Comparison of ENCODE assay signal across 20 mouse cellular contexts in the genomic region with DNA sequence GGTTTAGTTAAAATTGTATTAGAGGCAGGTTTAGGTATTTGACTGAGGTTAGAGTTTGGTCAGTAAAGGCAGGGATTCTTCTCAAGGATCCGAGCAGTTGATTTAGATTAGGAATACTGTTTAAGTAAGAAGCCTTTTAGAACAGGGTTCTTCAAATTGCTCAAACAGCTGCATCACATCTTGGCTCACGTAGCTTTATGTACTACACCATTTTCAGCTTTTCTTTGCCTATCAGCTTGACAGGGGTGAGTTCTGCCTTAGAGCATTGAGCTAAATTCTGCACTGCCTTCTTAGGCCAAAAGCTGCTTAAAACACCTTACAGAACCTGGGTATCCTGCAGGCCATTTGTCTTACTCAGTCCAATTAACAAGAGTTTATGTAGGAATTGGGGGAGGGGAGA.
DNase-seq lines count a peak whose midpoint lies in the region; ATAC-seq and TF ChIP-seq lines count a peak whose summit lies in the region.
"Had no signal": no experiment of that assay in that cellular context is flagged by ENCODE, and none has a peak within 500 bp of the region (broad histone marks: within the 10 kb centered on the region; RNA-seq: fewer than 3 reads in every experiment).

No protein-coding gene starts in this region.

- H3K4me1 ChIP-seq in intestine, embryonic 14.5 days (replicated peaks; ENCODE audit: control insufficient read depth, insufficient read depth, low read length) = peaks cover 46% of the 10 kb centered on the region
- H3K4me1 ChIP-seq in intestine, embryonic 15.5 days (replicated peaks) = peaks cover 14% of the 10 kb centered on the region
- H3K4me1 ChIP-seq in lung, embryonic 16.5 days (replicated peaks; ENCODE audit: control insufficient read depth, insufficient read depth, low read length) = peaks cover 43% of the 10 kb centered on the region
- H3K4me1 ChIP-seq in lung, adult 2 months (ENCODE audit: control insufficient read depth, insufficient read depth, low read length) = peaks cover 18% of the 10 kb centered on the region
- peaks cover 37% of the 10 kb centered on the region for H3K4me1 ChIP-seq in stomach, embryonic 16.5 days (ENCODE audit: control insufficient read depth, insufficient read depth, low read length)

- no peaks in the 10 kb centered on the region for H3K36me3 ChIP-seq in intestine, embryonic 14.5 days (ENCODE audit: control insufficient read depth, insufficient read depth, low read length)
- no peaks in the 10 kb centered on the region for H3K36me3 ChIP-seq in intestine, embryonic 15.5 days
- H3K36me3 ChIP-seq in lung, embryonic 16.5 days (ENCODE audit: control insufficient read depth, insufficient read depth, low read length) = no peaks in the 10 kb centered on the region
- H3K36me3 ChIP-seq in stomach, embryonic 16.5 days (ENCODE audit: control insufficient read depth, insufficient read depth, low read length) = no peaks in the 10 kb centered on the region
- H3K36me3 ChIP-seq: embryonic facial prominence, embryonic 13.5 days; forebrain, embryonic 15.5 days; liver, embryonic 15.5 days; midbrain, embryonic 15.5 days; neural tube, embryonic 15.5 days had no signal

- ATAC-seq in intestine, embryonic 14.5 days (replicated peaks; ENCODE audit: low FRiP score, low TSS enrichment, low read depth) = no peak
- no peak for ATAC-seq in intestine, embryonic 15.5 days
- ATAC-seq in lung, embryonic 16.5 days (ENCODE audit: low read depth) = no peak
- 0 out of 2 replicates have a peak, but pooled peaks have one; percentile 22 for ATAC-seq in stomach, embryonic 16.5 days (ENCODE audit: insufficient read depth, low FRiP score)
- no peak for ATAC-seq in monocyte, adult 5-6 weeks (replicated peaks; ENCODE audit: insufficient number of reproducible peaks, low FRiP score, low TSS enrichment, poor library complexity, severe bottlenecking)
- ATAC-seq: forebrain, embryonic 15.5 days; hindbrain, embryonic 16.5 days; midbrain, embryonic 15.5 days had no signal

- no peaks in the 10 kb centered on the region for H3K27me3 ChIP-seq in intestine, embryonic 14.5 days (replicated peaks; ENCODE audit: control insufficient read depth, insufficient read depth, low read length)
- no peaks in the 10 kb centered on the region for H3K27me3 ChIP-seq in intestine, embryonic 15.5 days (replicated peaks)
- no peaks in the 10 kb centered on the region for H3K27me3 ChIP-seq in lung, embryonic 16.5 days (ENCODE audit: control insufficient read depth, insufficient read depth, low read depth, low read length)
- no peaks in the 10 kb centered on the region for H3K27me3 ChIP-seq in stomach, embryonic 16.5 days (ENCODE audit: control insufficient read depth, insufficient read depth, low read length)
- H3K27me3 ChIP-seq: embryonic facial prominence, embryonic 13.5 days; forebrain, embryonic 15.5 days; liver, embryonic 15.5 days; megakaryocyte, embryonic 14.5 days; midbrain, embryonic 15.5 days; neural tube, embryonic 15.5 days had no signal

- intact Hi-C loops in heart, postnatal 25 days (cut with DNase I) = no loop called here

- TF ChIP-seq POLR2A in lung, adult 2 months (IDR thresholded peaks at IDR 0.05; ENCODE audit: borderline replicate concordance, extremely low read depth, low read depth, low read length) = no peak

- peak; percentile 85 for DNase-seq in heart, adult 11 months
- DNase-seq in heart, postnatal 25 days (ENCODE audit: low spot score) = no peak
- no peak for DNase-seq in intestine, embryonic 14.5 days (ENCODE audit: low spot score)
- no peak for DNase-seq in lung, adult 2 months
- DNase-seq: adrenal gland, postnatal 14 days; cerebellum, postnatal 10 days; gastrocnemius, postnatal 36 days; heart, postnatal 4 days had no signal

- no peaks in the 10 kb centered on the region for H3K9me3 ChIP-seq in intestine, embryonic 14.5 days (ENCODE audit: control insufficient read depth, low read length)
- no peaks in the 10 kb centered on the region for H3K9me3 ChIP-seq in intestine, embryonic 15.5 days
- H3K9me3 ChIP-seq in lung, embryonic 16.5 days (ENCODE audit: control insufficient read depth, low read length) = no peaks in the 10 kb centered on the region
- H3K9me3 ChIP-seq in stomach, embryonic 16.5 days (replicated peaks; ENCODE audit: control insufficient read depth, low read length) = no peaks in the 10 kb centered on the region
- H3K9me3 ChIP-seq: embryonic facial prominence, embryonic 13.5 days; forebrain, embryonic 15.5 days; G1E; liver, embryonic 15.5 days; megakaryocyte, embryonic 14.5 days; midbrain, embryonic 15.5 days; neural tube, embryonic 15.5 days had no signal

- peak overlapping the region; percentile 48; the same call in 1 of the 2 replicates for H3K27ac ChIP-seq in intestine, embryonic 14.5 days (ENCODE audit: low read depth)
- no peak overlapping the region for H3K27ac ChIP-seq in intestine, embryonic 15.5 days
- H3K27ac ChIP-seq in lung, embryonic 16.5 days (ENCODE audit: low read length) = peak overlapping the region; percentile 71
- H3K27ac ChIP-seq in stomach, embryonic 16.5 days (ENCODE audit: low read length) = peak overlapping the region; percentile 61
- H3K27ac ChIP-seq: forebrain, embryonic 15.5 days; liver, embryonic 15.5 days; midbrain, embryonic 15.5 days; neural tube, embryonic 15.5 days had no signal

- H3K9ac ChIP-seq in intestine, embryonic 14.5 days (ENCODE audit: low read length) = no peak overlapping the region
- H3K9ac ChIP-seq in intestine, embryonic 15.5 days = no peak overlapping the region
- H3K9ac ChIP-seq in lung, embryonic 16.5 days (ENCODE audit: low read length) = no peak overlapping the region
- H3K9ac ChIP-seq in stomach, embryonic 16.5 days (ENCODE audit: low read length) = no peak overlapping the region
- H3K9ac ChIP-seq: embryonic facial prominence, embryonic 13.5 days; forebrain, embryonic 15.5 days; liver, embryonic 15.5 days; midbrain, embryonic 15.5 days; neural tube, embryonic 15.5 days had no signal

- 33% methylated on average over 2 of the region's 2 CpGs for WGBS in intestine, embryonic 14.5 days
- 44% methylated on average over 2 of the region's 2 CpGs for WGBS in intestine, embryonic 15.5 days
- 46% methylated on average over 2 of the region's 2 CpGs for WGBS in lung, embryonic 16.5 days
- WGBS in lung, adult 2 months = 86% methylated on average over 2 of the region's 2 CpGs
- 49% methylated on average over 2 of the region's 2 CpGs for WGBS in stomach, embryonic 16.5 days

- no peak overlapping the region for H3K4me3 ChIP-seq in intestine, embryonic 14.5 days (ENCODE audit: low read depth, low read length)
- H3K4me3 ChIP-seq in intestine, embryonic 15.5 days (replicated peaks) = no peak overlapping the region
- no peak overlapping the region for H3K4me3 ChIP-seq in lung, embryonic 16.5 days (ENCODE audit: low read length)
- no peak overlapping the region for H3K4me3 ChIP-seq in lung, adult 2 months (replicated peaks; ENCODE audit: extremely low read depth, low read depth, low read length)
- H3K4me3 ChIP-seq in stomach, embryonic 16.5 days (replicated peaks; ENCODE audit: low read length) = no peak overlapping the region
- H3K4me3 ChIP-seq: embryonic facial prominence, embryonic 13.5 days; forebrain, embryonic 15.5 days; liver, embryonic 15.5 days; megakaryocyte, embryonic 14.5 days; midbrain, embryonic 15.5 days; neural tube, embryonic 15.5 days had no signal

- TF ChIP-seq CTCF in lung, adult 2 months (IDR thresholded peaks at IDR 0.05; ENCODE audit: insufficient read depth, low read length) = no peak

- H3K4me2 ChIP-seq in intestine, embryonic 14.5 days (ENCODE audit: low read length) = no peak overlapping the region
- H3K4me2 ChIP-seq in intestine, embryonic 15.5 days (replicated peaks) = no peak overlapping the region
- no peak overlapping the region for H3K4me2 ChIP-seq in lung, embryonic 16.5 days (ENCODE audit: low read depth, low read length)
- H3K4me2 ChIP-seq in stomach, embryonic 16.5 days (ENCODE audit: low read depth, low read length) = no peak overlapping the region
- H3K4me2 ChIP-seq: embryonic facial prominence, embryonic 13.5 days; forebrain, embryonic 15.5 days; liver, embryonic 15.5 days; midbrain, embryonic 15.5 days; neural tube, embryonic 15.5 days had no signal
